ENCODE assay signal across 8 mouse cellular contexts in genomic region chr6:128035250-128035929, GRCm38 (mm10).
DNase-seq lines count a peak whose midpoint lies in the region; ATAC-seq lines count a peak whose summit lies in the region.

No protein-coding gene starts in this region.

- 0 out of 2 replicates have a peak overlapping the region, but pooled peaks have one; percentile 23 for H3K27ac ChIP-seq in intestine, embryonic 15.5 days
- H3K27ac ChIP-seq in limb, embryonic 15.5 days: peak overlapping the region; percentile 83

- H3K27me3 ChIP-seq in intestine, embryonic 15.5 days (replicated peaks): no peaks in the 10 kb centered on the region; the same call in 1 of the 2 replicates
- no peaks in the 10 kb centered on the region; the same call in 1 of the 2 replicates for H3K27me3 ChIP-seq in limb, embryonic 15.5 days

- peaks cover 41% of the 10 kb centered on the region for H3K4me1 ChIP-seq in intestine, embryonic 15.5 days (replicated peaks)
- peaks cover 73% of the 10 kb centered on the region for H3K4me1 ChIP-seq in limb, embryonic 15.5 days

- peak overlapping the region; percentile 52 for H3K4me3 ChIP-seq in intestine, embryonic 15.5 days (replicated peaks)
- peak overlapping the region; percentile 59 for H3K4me3 ChIP-seq in limb, embryonic 15.5 days

- under 1% methylated on average over 36 of the region's 36 CpGs for WGBS in intestine, embryonic 15.5 days
- under 1% methylated on average over 36 of the region's 36 CpGs for WGBS in limb, embryonic 15.5 days

- H3K4me2 ChIP-seq in intestine, embryonic 15.5 days (replicated peaks): peak overlapping the region; percentile 96
- peak overlapping the region; percentile 91 for H3K4me2 ChIP-seq in limb, embryonic 15.5 days

- DNase-seq in heart, adult 18-20 months: peak; percentile 23 to 56
- no peak for DNase-seq in heart, adult 8-10 months (ENCODE audit: low spot score)
- peak; percentile 86 for DNase-seq in cerebellum, adult 11-12 months
- DNase-seq in frontal cortex, postnatal 10 days (ENCODE audit: low spot score in 2 of 2): peak; percentile 52 to 70
- DNase-seq in right cerebral cortex, adult 18-20 months: peak; percentile 80

- H3K9ac ChIP-seq in intestine, embryonic 15.5 days: peak overlapping the region; percentile 64
- peak overlapping the region; percentile 35 for H3K9ac ChIP-seq in limb, embryonic 15.5 days

- H3K9me3 ChIP-seq in intestine, embryonic 15.5 days: no peaks in the 10 kb centered on the region
- H3K9me3 ChIP-seq in limb, embryonic 15.5 days: no peaks in the 10 kb centered on the region

- no peaks in the 10 kb centered on the region for H3K36me3 ChIP-seq in intestine, embryonic 15.5 days
- no peaks in the 10 kb centered on the region for H3K36me3 ChIP-seq in limb, embryonic 15.5 days

- peak; percentile 51 for ATAC-seq in intestine, embryonic 15.5 days
- ATAC-seq in limb, embryonic 15.5 days (ENCODE audit: insufficient number of reproducible peaks, low FRiP score, low TSS enrichment, low read depth): no peak
- no peak for ATAC-seq in activated CD4-positive, CD25-positive, alpha-beta regulatory T cell, adult 4 months
